Mouse (Mus musculus) neutrophil, adult 5-6 weeks (primary cell): ENCODE data around the gene Cpeb3. TPM values are rescaled to one million over a fixed set of nuclear protein-coding genes. Genes with fewer than 3 reads are reported as not detected.
"Not testable (repeated sequence)": the region's sequence is repeated elsewhere in the genome, so short reads cannot be mapped to it uniquely, and the experiment has no call there.

Source experiments
- ATAC-seq: fragments of 151-379, 151-347 bp; 2 replicates; pipeline ENCODE4 v1.8.0; 2017; ENCODE audit warnings: mild to moderate bottlenecking, moderate TSS enrichment; ENCODE audit not compliant: insufficient number of reproducible peaks, poor library complexity, low FRiP score, severe bottlenecking; ENCODE audit errors: extremely low read depth
- total RNA-seq: library from RNA; stranded (forward); fragments of 200-1000 nt; gene quantifications from 2 replicates; pipeline ENCODE4 v1.2.3, GENCODE M21; 2017

Gene Cpeb3
- total RNA-seq, 1 experiment from 2014 or later = 1.7 TPM

GRCm38 (mm10) chr19:37209467-37210128, 1.2 kb upstream of the Cpeb3 start:
- no peak for ATAC-seq

DNA sequence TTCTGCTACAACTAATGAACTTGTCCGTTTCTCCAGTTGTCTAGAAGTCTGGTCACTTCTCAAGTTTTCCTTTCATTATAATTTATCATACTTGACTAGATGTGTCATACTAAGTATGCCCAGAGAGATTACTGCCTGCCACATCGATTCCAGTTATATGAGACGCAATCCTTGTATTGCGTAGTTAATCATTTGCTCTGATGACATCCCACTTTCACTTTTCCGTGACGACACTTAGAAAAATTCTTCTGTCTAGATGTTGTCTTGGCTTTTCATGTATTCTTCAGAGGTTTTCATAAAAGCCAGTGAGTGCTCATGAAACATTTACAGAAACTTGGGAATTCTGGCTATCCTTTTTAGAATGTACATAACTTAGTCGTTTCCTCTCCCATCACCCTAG, 585 bp upstream of the Cpeb3 start:
- ATAC-seq = no peak

DNA sequence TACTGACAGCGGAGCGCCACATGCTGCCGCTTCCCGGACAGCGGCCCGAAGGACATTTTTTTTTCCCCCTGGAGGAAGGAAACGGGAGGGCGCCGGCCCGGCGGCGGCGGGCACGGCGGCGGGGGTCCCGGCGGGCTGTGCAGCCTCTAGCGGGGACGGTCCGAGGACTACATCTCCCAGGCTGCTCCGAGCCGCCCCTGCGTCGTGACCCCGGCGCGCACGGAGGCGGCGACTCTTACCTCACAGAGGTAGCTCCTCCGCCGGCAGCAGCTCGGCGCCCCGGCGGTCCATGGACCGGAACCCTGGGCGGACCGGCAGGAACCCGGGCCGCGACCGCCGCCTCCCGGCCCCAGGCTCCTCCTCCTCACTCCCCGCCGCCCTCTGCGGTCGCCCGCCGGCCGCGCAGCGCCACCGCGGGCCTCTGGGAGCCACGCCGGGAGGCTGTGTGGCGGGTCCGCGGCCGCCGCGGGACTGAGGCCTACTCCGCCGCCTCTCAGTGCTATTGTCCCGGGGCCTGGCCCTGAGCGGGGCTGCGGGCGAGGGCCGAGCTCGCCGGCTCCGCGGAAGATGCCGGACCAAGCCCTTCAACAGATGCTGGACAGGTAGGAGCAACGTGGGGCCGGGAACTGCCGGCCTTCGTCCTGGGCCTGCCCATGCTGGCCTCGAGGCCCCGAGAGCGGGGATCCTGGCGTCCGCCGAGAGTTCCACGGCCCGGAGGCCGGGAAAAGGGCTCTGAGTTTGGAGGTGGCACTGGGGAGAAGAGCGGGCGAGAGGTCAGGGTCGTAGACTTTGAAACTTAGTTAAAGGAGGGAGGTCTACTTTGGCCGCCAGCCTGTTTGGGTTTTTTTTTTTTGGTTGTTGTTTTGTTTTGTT, 862 bp downstream of the Cpeb3 start, which contains the start of gene March5:
Gene March5, plus strand, starts transcription at position 241 of the 873 bp plus-strand sequence.
- ATAC-seq = peak; percentile 83

DNA sequence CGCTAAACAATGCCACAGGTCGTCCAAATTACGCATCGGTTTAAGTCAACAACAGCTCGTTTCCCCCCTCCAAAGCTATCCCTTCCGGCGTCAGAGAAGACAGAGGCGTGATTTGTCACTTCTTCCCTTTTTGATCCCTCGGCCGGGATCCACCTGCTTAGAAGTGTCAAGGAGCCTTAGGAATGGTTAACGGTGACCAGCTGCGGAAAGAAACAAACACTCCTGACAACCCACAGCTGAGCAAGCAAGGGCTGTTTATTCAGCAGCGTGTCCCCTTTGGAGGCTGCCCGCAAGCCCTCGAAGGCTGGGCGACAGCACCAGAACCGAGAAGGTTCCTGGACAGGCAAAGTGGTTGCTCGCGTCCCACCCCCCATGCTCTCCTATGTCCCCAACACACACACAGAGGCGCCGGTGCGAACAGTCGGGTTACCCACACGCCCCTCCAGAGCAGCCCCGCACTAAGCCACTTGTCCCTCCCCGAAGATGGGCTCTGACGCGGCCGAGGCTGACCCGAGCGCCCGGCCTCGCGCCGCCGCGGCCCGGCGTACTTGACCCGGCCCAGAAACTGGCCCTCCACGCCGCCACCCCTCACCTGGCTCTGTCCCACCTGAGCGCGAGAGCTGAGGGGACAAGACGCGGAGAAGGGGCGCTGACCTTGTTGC, 1.6 kb downstream of the Cpeb3 start:
- ATAC-seq = no peak

DNA sequence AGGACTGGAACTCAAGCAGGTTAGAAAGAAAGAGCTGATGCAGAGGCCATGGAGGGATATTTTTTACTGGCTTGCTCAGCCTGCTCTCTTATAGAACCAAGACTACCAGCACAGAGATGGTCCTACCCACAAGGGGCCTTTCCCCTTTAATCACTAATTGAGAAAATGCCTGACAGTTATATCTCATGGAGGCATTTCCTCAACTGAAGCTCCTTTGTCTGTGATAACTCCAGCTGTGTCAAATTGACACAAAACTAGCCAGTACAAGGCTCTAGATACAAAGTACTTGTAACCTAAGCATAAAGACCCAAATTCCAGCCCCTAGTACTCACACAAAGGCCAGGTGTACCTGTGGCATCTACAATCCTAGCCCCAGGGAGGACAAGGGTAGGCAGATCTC, 3.2 kb downstream of the Cpeb3 start:
- ATAC-seq = not testable (repeated sequence)

DNA sequence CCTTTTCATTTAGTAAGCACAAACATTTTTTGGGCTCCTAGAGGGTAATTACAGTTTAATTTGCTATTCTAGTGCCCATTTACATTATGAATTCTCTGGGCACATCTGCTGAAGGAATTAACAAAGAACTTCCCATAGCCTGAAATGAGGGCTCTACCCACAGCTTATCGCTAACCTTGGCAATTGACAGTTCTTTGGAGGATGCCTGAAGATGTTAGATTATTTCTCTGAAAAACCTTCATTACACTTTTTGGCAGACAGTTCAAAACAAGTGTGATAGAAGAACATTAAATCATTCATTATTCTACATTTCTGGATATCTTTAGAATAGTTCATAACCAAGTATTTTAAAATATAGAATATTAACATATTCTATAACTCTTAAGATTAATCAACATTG, 5.0 kb downstream of the Cpeb3 start:
- no peak for ATAC-seq

DNA sequence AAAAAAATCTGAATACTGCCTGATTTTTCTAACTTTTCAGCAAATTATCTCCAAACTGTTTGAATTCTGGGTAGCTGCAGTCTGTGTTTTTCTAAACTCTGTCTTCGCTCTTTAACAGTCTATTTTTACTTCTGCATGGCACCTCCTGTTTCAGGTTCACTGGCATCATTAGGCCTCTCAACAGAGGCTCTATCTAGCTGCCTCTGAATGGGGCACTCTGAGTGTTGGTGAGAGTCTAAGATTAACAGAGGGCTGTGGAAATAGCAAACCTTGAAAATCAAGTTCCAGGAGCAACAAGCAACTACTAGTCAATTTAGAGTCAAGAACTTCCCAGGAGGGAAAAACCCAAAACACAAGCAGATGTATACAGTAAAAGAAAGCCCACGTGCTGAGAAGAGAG, 8.5 kb downstream of the Cpeb3 start:
- no peak for ATAC-seq

- no peak for ATAC-seq
These were observed 10.1 kb downstream of the Cpeb3 start for GRCm38 (mm10) chr19:37198165-37198880.

- no peak for ATAC-seq
These were observed 15.8 kb downstream of the Cpeb3 start for GRCm38 (mm10) chr19:37192475-37193058.

DNA sequence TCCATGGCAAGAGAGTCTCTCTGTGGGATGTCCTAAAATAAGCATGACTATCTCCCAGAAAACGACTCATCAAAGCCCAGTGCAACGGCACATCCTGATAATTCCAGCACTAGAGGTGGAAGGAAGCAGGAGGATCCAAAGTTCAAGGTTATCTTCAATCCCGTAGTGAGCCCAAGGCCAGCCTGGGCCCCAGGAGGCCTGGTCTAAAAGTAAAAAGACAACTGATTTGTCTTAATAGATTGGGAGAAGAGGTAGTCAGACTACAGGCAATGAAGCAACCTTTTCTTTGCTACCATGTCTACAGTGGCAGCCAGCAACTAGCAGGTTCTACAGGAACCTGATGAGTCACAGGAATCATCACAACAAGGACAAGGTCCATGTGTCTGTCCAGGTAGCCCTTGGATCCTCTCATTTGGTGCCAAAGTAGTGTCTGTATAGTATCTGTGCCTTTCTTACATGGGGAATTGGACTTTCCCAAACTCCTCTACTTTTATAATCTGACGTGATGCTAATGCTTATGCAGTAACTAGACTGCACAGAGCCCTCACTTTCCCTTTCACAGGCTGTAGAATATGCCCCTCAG, 19.9 kb downstream of the Cpeb3 start:
- no peak for ATAC-seq

GRCm38 (mm10) chr19:37177819-37178708, 30.3 kb downstream of the Cpeb3 start:
- no peak for ATAC-seq

DNA sequence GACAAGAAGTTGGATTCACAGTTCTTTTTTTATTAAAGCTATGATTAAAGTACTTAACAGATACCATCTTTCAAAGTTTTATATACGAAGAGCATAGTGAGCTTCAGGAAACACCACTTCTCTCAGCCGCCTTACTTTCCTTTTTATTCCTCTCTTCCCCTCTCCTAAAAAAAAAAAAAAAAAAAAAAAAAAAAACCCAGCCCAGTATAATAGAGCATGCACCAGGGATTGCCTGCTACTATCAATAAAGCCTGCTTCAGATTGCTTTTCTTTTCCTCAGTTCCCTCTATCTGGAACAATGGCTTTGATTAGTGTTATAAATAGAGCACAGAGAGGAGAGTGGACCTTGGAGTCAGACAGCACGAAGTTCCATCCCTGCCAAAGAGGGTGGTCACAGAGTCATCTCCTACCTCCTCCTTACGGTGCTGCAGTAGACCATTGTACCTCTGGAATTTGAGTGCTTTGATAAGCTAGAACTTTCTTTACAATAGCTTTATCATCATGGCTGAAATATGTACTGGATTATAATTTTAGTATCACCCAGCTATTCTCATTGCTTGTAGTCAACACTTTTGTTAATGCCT, 31.4 kb downstream of the Cpeb3 start:
- ATAC-seq = no peak

GRCm38 (mm10) chr19:37175919-37176318, 32.5 kb downstream of the Cpeb3 start:
- ATAC-seq = no peak

DNA sequence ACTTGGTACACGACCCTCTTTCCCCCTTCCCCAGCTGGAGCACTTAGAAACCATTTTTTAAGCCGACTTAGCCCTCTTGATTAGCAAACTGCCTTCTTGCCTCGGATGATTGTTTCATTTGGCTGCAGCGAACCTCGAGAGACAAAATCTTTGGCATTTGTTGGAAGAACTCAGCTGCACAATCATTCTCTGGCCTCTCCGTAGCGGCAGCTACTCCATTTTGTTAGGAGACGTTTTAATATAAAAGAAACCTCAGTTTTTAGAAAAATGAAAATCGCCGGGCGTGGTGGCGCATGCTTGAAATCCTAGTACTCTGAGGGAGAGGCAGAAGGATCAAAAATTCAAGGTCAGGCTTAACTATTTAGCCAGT, 33.0 kb downstream of the Cpeb3 start:
- ATAC-seq = no peak

DNA sequence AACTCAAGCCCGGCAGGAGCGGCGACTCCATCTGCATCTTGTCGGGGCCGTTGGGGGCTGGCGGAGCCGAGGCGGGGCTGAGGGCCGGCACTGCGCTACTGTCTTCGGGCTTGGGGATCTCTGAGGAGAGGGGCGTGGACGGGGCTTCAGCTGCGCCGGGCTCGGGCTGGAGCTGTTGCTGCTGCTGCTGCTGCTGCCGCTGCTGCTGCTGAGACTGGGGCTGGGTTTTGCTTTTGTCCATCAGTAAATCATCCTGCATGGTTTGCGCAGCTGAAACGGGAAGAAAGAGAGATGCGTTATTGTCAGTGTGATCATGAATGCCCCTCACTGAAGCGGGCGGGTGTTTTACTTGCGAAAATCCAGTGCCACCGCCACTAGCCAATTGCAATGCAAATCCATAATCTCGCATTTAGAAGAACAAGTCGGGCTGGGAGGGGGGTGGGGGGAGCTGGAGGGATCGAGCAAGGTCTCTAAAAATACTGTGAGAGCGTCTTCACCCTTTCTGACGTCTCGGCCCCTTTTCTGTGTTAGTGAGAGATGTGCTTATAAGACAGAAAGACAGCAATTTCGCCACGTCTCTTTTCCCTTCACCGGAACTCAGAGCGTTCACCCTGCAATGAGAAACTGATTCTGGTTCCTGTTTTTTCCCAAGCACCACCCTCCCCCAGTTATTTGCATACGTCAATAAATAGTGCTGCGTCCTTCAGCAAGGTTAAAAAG, 33.5 kb downstream of the Cpeb3 start:
- peak; percentile 71 for ATAC-seq

- ATAC-seq = no peak
These were observed 34.2 kb downstream of the Cpeb3 start for GRCm38 (mm10) chr19:37174116-37174715.
